Mouse (Mus musculus): Measurements from ENCODE around the gene Milr1.
"Not testable (repeated sequence)": the region's sequence is repeated elsewhere in the genome, so short reads cannot be mapped to it uniquely, and the experiment has no call there.

DNA sequence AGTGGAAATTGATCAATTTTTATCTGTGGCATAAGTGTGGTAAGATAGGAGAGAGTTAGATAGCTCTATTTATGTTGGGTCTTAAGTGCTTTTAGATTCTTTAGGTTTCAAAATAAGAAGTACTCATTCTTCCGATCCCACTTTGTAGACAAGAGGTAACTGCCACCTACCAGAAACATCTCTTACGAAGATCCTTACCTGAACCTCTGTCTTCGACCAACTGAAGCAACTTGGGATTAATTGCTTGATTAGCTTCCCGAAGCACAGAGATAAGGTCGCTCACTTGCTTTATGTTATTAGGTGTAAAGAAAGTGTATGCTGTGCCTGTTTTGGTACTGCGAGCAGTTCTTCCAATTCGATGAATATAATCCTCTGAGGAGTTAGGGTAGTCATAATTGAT, 31.2 kb downstream of the Milr1 start:
- TF ChIP-seq POLR2A (IDR thresholded peaks at IDR 0.05; ENCODE audit: low read depth, low read length); CTCF (conservative IDR thresholded peaks at IDR 0.05; ENCODE audit: insufficient read depth, insufficient read length, low read depth, low read length): not testable (repeated sequence)

Data from kidney, adult 2 months (tissue).